Mouse (Mus musculus): Measurements from ENCODE around the gene Trp53tg5.

DNA sequence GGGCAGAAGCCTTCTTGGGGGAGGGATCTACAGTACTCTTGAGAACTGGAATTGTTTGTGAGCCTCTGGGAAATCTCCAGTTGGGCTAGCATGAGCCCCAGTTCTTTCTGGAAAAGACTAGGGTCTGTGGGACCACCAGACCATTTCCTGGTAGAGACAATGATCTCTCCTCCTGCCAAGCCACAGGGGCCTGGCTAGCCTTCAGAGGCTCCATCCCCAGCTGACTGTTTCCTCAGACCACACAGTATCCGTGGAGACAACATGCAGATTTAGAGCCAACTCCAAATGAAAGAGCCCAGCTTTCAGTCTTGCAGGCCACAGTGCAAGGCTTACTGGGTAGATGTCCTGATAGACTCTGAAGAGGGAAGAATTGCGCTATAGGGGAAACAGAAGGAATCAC lies 20.6 kb upstream of the Trp53tg5 start:
- no peak for TF ChIP-seq CTCF (IDR thresholded peaks at IDR 0.05; ENCODE audit: insufficient read depth, low read depth, low read length)
- TF ChIP-seq POLR2A (IDR thresholded peaks at IDR 0.05; ENCODE audit: insufficient read depth, low read depth, low read length), result no peak
